Mouse (Mus musculus) intestine, embryonic 15.5 days (tissue): ENCODE measurements around the gene Gm21188. TPM values are rescaled to one million over a fixed set of nuclear protein-coding genes. Genes with fewer than 3 reads are reported as not detected.
A peak's percentile ranks its signal among the peaks of the same experiment; 100 is the strongest.
"Not testable (repeated sequence)": the region's sequence is repeated elsewhere in the genome, so short reads cannot be mapped to it uniquely, and the experiment has no call there.

ENCODE experiments used
- ATAC-seq: fragments of 200-750 bp; cut with Nextera tagmentation; 2 replicates; pipeline ENCODE4 v1.8.0; 2017; ENCODE audit warnings: moderate TSS enrichment, moderate library complexity
- H3K27ac ChIP-seq: fragments of 300-500 bp; sonication (generic); 2 replicates; pipeline ENCODE4 v1.5.1; 2015; ENCODE audit warnings: mild to moderate bottlenecking, inconsistent platforms
- H3K27me3 ChIP-seq: fragments of 300-500 bp; sonication (generic); replicated peaks from 2 replicates; pipeline ENCODE4 v1.6.1; 2015; ENCODE audit warnings: inconsistent platforms
- H3K36me3 ChIP-seq: fragments of 300-500 bp; sonication (generic); 2 replicates; pipeline ENCODE4 v1.6.1; 2015; ENCODE audit warnings: inconsistent platforms
- H3K4me1 ChIP-seq: fragments of 300-500 bp; sonication (generic); replicated peaks from 2 replicates; pipeline ENCODE4 v1.6.1; 2015; ENCODE audit warnings: inconsistent platforms
- H3K4me2 ChIP-seq: fragments of 300-500 bp; sonication (generic); replicated peaks from 2 replicates; pipeline ENCODE4 v1.6.1; 2015; ENCODE audit warnings: mild to moderate bottlenecking, inconsistent platforms
- H3K4me3 ChIP-seq: fragments of 300-500 bp; sonication (generic); replicated peaks from 2 replicates; pipeline ENCODE4 v1.5.1; 2015; ENCODE audit warnings: inconsistent platforms
- H3K9ac ChIP-seq: fragments of 300-500 bp; sonication (generic); 2 replicates; pipeline ENCODE4 v1.6.1; 2015; ENCODE audit warnings: inconsistent platforms
- H3K9me3 ChIP-seq: fragments of 300-500 bp; sonication (generic); 2 replicates; pipeline ENCODE4 v1.6.1; 2016; ENCODE audit warnings: inconsistent platforms
- WGBS: fragments of 180-500 bp; shearing (Covaris S2); methylation state at CpG from one replicate; pipeline ENCODE4 v1.1.7; 2015; 5-methylcytosine and 5-hydroxymethylcytosine counted together
- polyA plus RNA-seq: library from polyadenylated mRNA; unstranded; fragments of >200 nt; fragmentation: Nextera tagmentation; extraction: Ambion mirVana; gene quantifications from 2 replicates; pipeline ENCODE4 v1.2.1, GENCODE M21; 2015

Gm21188 gene
- polyA plus RNA-seq, 1 experiment from 2014 or later, result 0.16 TPM

GRCm38 (mm10) chr13:120046422-120047209, 5.4 kb downstream of the Gm21188 start:
- not testable (repeated sequence) for H3K27me3 ChIP-seq, ATAC-seq, H3K9me3 ChIP-seq, H3K4me3 ChIP-seq, H3K36me3 ChIP-seq, H3K27ac ChIP-seq, H3K9ac ChIP-seq, H3K4me1 ChIP-seq, H3K4me2 ChIP-seq
- WGBS, result under 1% methylated on average over 16 of the region's 40 CpGs

DNA sequence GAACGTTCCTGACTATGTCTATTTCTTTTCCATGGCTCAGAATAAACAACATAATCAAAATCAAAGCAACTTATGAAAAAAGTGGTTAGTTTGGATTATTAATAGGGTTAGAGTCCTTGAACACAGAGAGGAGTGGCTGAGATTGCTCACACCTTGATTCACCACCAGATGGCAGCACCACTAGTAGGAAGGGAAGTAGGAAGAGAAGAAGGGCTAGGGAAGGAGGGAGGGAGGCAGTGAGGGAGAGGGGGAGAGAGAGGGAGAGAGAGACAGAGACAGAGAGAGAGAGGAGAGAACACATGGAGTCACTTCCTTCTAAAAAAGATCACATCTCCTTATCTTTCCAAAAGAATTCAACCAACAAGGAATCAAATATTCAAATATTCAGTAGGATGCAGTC, 10.8 kb downstream of the Gm21188 start:
- H3K36me3 ChIP-seq, H3K9me3 ChIP-seq: not testable (repeated sequence)
- WGBS, result no CpG with 5 or more reads among the region's 1 CpGs

DNA sequence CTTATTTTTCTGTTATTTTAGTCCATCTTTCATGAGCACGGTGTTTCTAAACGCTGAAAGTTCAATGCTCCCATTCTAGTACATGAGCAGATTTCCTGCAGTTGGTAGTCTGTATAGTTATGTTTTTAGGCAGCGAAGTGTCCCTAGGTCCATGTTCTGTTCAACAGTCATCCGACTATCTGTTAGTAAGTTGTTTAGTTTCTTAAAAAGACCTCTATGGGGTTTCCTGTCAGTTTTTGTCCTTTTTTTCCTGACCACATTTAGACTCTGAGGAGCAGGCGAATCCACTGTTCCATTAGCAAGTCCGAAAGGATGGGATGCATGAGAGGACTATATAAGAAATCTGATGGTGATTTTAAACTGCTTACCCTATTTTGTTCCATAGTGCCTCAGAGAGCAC, 14.1 kb downstream of the Gm21188 start:
- 5% methylated on average over 6 of the region's 6 CpGs for WGBS
- ATAC-seq, H3K36me3 ChIP-seq, H3K27me3 ChIP-seq, H3K27ac ChIP-seq, H3K4me2 ChIP-seq, H3K4me3 ChIP-seq, H3K4me1 ChIP-seq, H3K9me3 ChIP-seq, H3K9ac ChIP-seq: not testable (repeated sequence)

More for the DNA sequence above, 10.8 kb downstream of the Gm21188 start:
- H3K27me3 ChIP-seq, H3K27ac ChIP-seq, H3K4me1 ChIP-seq, H3K4me2 ChIP-seq, H3K4me3 ChIP-seq, H3K9ac ChIP-seq, ATAC-seq: not testable (repeated sequence)

DNA sequence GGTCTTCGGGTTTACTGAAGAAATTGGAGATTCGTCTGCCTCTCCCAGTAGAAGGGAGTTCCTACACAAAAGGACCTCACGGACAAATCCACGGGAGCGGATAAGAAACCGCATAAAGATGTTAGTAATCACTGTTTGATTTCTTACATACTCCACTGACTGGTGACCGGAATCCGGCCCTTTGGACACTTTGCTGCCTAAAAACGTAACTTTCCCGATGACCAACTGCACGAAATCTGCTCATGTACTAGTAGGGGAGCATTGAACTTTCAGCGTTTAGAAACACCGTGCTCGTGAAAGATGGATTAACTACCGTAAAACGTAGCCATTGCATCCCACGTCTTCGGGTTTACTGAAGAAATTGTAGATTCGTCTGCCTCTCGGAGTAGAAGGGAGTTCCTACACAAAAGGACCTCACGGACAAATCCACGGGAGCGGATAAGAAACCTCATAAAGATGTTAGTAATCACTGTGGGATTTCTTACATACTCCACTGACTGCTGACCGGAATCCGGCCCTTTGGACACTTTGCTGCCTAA, 15.3 kb downstream of the Gm21188 start:
- not testable (repeated sequence) for H3K4me3 ChIP-seq, H3K9ac ChIP-seq, H3K4me1 ChIP-seq, H3K36me3 ChIP-seq, H3K27me3 ChIP-seq, H3K9me3 ChIP-seq, ATAC-seq, H3K4me2 ChIP-seq, H3K27ac ChIP-seq
- WGBS, result 3% methylated on average over 24 of the region's 25 CpGs

DNA sequence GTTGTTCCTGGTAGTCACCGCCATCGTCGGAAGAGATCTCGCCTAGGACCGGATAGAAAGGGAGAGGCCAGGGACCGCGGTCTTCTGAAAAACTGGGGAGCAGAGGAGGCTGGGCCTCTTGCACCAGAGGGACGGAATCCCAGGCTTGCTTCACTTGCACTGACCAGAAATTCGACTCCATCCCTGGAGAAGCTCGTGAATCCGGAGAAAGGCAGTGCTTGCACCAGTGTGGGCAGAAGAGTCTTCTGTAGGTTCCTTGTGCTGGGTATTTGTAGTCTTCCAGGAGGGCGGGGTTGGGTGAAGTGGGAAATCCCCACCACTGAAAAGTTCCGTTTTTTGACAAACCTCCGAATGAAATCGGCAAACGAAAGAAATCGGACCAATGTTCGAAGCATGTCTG, 16.8 kb downstream of the Gm21188 start:
- not testable (repeated sequence) for H3K4me3 ChIP-seq, H3K9ac ChIP-seq, H3K4me1 ChIP-seq, H3K27ac ChIP-seq, H3K9me3 ChIP-seq, H3K36me3 ChIP-seq, H3K27me3 ChIP-seq, H3K4me2 ChIP-seq
- 0% methylated on average over 11 of the region's 18 CpGs for WGBS
- peak; percentile 34 for ATAC-seq

DNA sequence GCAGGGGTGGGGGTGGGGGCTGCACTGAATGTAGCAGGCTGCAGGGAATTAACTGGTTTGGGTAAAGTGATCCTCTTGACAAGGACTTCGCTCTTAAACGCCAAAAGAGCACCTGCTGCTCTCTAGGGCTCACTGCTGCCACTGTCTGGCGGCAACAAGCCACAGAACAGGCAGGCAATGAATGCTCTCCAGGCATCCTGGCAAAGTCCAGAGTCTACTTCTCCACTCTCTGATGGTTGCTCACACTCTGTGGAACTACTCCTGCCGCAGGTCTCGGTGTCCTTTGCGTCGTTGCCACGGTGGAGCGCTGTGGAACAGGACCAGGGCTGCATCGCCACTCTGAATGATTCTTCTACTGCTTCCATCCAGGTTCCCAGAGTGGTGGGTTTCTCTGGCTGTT, 17.4 kb downstream of the Gm21188 start:
- not testable (repeated sequence) for H3K9me3 ChIP-seq, H3K27me3 ChIP-seq, H3K4me2 ChIP-seq, H3K4me3 ChIP-seq, H3K4me1 ChIP-seq, H3K9ac ChIP-seq, H3K36me3 ChIP-seq, H3K27ac ChIP-seq
- ATAC-seq, result peak; percentile 87
- WGBS, result 0% methylated on average over 3 of the region's 10 CpGs

DNA sequence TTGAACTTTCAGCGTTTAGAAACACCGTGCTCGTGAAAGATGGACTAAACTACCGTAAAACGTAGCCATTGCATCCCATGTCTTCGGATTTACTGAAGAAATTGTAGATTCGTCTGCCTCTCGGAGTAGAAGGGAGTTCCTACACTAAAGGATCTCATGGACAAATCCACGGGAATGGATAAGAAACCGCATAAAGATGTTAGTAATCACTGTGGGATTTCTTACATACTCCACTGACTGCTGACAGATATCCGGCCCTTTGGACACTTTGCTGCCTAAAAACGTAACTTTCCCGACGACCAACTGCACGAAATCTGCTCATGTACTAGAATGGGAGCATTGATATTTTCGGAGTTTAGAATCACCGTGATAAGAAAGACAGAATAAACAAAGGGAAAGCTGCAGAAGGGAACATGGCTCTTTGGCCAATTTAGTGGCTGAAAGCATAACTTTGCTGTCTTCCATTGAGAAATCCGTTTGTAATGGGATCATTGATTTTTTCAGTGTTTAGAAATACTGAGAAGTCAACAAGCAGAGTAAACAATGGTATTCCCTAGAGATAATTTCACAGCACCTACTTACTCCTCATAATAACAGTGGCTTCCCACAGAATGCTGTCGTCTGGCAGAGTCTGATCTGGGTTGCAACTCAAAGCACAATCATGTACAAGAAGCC, 18.3 kb downstream of the Gm21188 start:
- not testable (repeated sequence) for H3K9me3 ChIP-seq, H3K9ac ChIP-seq, H3K4me2 ChIP-seq, H3K36me3 ChIP-seq, H3K4me3 ChIP-seq, H3K27me3 ChIP-seq, H3K27ac ChIP-seq, ATAC-seq, H3K4me1 ChIP-seq
- WGBS, result 3% methylated on average over 19 of the region's 19 CpGs

DNA sequence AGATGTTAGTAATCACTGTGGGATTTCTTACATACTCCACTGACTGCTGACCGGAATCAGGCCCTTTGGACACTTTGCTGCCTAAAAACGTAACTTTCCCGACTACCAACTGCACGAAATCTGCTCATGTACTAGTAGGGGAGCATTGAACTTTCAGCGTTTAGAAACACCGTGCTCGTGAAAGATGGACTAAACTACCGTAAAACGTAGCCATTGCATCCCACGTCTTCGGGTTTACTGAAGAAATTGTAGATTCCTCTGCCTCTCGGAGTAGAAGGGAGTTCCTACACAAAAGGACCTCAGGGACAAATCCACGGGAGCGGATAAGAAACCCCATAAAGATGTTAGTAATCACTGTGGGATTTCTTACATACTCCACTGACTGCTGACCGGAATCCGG, 20.3 kb downstream of the Gm21188 start:
- not testable (repeated sequence) for H3K4me1 ChIP-seq, H3K4me2 ChIP-seq, ATAC-seq, H3K9me3 ChIP-seq, H3K27ac ChIP-seq, H3K9ac ChIP-seq, H3K4me3 ChIP-seq, H3K36me3 ChIP-seq, H3K27me3 ChIP-seq
- WGBS, result 1% methylated on average over 16 of the region's 16 CpGs

DNA sequence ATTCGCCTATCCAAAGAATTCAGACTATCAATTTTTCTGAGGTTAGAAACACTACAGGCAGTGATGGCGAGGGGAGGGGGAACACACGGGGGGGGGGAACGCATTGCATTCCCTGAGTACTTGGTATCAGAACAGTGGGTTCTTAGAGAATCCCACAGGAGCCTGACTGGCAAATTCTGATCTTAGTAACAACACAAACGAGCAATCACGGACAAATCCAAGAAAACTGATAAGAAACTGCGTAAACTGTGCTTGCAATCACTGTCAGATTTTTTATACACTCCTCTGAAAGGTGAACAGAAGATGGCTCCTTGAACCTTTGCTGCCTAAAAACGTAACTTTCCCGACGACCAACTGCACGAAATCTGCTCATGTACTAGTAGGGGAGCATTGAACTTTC, 24.6 kb downstream of the Gm21188 start:
- not testable (repeated sequence) for H3K27ac ChIP-seq, ATAC-seq, H3K36me3 ChIP-seq, H3K4me2 ChIP-seq, H3K9ac ChIP-seq, H3K4me3 ChIP-seq, H3K9me3 ChIP-seq, H3K4me1 ChIP-seq
- under 1% methylated on average over 11 of the region's 11 CpGs for WGBS
- H3K27me3 ChIP-seq, result peaks cover 11% of the 10 kb centered on the region; the same call in 1 of the 2 replicates

- not testable (repeated sequence) for H3K36me3 ChIP-seq
- WGBS, result 0% methylated on average over 4 of the region's 17 CpGs
These were observed 25.1 kb downstream of the Gm21188 start, which contains the start of gene Gm36079 for GRCm38 (mm10) chr13:120026911-120027310. Gene Gm36079, minus strand, starts transcription at chr13:120027011.

DNA sequence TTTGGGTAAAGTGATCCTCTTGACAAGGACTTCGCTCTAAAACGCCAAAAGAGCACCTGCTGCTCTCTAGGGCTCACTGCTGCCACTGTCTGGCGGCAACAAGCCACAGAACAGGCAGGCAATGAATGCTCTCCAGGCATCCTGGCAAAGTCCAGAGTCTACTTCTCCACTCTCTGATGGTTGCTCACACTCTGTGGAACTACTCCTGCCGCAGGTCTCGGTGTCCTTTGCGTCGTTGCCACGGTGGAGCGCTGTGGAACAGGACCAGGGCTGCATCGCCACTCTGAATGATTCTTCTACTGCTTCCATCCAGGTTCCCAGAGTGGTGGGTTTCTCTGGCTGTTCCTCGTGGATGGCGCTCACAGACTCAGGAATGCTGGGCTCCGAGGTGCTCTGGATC, 25.6 kb downstream of the Gm21188 start:
- peak; percentile 87 for ATAC-seq
- WGBS, result 1% methylated on average over 3 of the region's 13 CpGs
- H3K27me3 ChIP-seq, result peaks cover 11% of the 10 kb centered on the region; the same call in 1 of the 2 replicates
- H3K4me3 ChIP-seq, H3K9me3 ChIP-seq, H3K4me1 ChIP-seq, H3K4me2 ChIP-seq, H3K9ac ChIP-seq, H3K27ac ChIP-seq, H3K36me3 ChIP-seq: not testable (repeated sequence)

More at GRCm38 (mm10) chr13:120026911-120027310, 25.1 kb downstream of the Gm21188 start, which contains the start of gene Gm36079:
- ATAC-seq, H3K4me1 ChIP-seq, H3K4me2 ChIP-seq, H3K4me3 ChIP-seq, H3K9me3 ChIP-seq, H3K9ac ChIP-seq, H3K27ac ChIP-seq: not testable (repeated sequence)
- H3K27me3 ChIP-seq, result peaks cover 11% of the 10 kb centered on the region; the same call in 1 of the 2 replicates

DNA sequence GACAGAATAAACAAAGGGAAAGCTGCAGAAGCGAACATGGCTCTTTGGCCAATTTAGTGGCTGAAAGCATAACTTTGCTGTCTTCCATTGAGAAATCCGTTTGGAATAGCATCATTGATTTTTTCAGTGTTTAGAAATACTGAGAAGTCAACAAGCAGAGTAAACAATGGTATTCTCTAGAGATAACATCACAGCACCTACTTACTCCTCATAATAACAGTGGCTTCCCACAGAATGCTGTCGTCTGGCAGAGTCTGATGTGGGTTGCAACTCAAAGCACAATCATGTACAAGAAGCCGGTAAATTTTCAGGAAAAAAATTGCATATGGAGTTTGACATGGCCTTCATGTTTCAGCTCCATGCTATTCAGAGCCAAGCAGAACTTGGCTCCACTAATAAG, 26.4 kb downstream of the Gm21188 start:
- not testable (repeated sequence) for H3K4me1 ChIP-seq, H3K36me3 ChIP-seq, H3K9ac ChIP-seq, H3K4me2 ChIP-seq, H3K27ac ChIP-seq, H3K4me3 ChIP-seq, H3K9me3 ChIP-seq, ATAC-seq
- 10% methylated on average over 4 of the region's 4 CpGs for WGBS
- peaks cover 11% of the 10 kb centered on the region; the same call in 1 of the 2 replicates for H3K27me3 ChIP-seq
